Mouse (Mus musculus): ENCODE data around the gene Itpkb. TPM values are rescaled to one million over a fixed set of nuclear protein-coding genes. Genes with fewer than 3 reads are reported as not detected.

The Itpkb gene
- polyA plus RNA-seq, 1 experiment from 2014 or later: 1.4 TPM

- H3K27me3 ChIP-seq (ENCODE audit: insufficient read depth, low read length): 0 out of 2 replicates have a peak, but pooled peaks cover 2% of the 10 kb centered on the region
Measured at GRCm38 (mm10) chr1:180444411-180444810, 114.1 kb downstream of the Itpkb start.

GRCm38 (mm10) chr1:180449641-180450040, 119.4 kb downstream of the Itpkb start:
- no peak overlapping the region for H3K4me2 ChIP-seq (ENCODE audit: low read depth, low read length)
- DNase-seq: no peak
- H3K27me3 ChIP-seq (ENCODE audit: insufficient read depth, low read length): no peaks in the 10 kb centered on the region
- no peaks in the 10 kb centered on the region for H3K9me3 ChIP-seq (ENCODE audit: low read length)
- H3K9ac ChIP-seq (replicated peaks): no peak overlapping the region
- no peaks in the 10 kb centered on the region for H3K36me3 ChIP-seq (replicated peaks; ENCODE audit: insufficient read depth, low read length)
- WGBS (ENCODE audit: insufficient replicate concordance): 38% methylated on average over 2 of the region's 2 CpGs
- TF ChIP-seq CTCF (IDR thresholded peaks at IDR 0.05; ENCODE audit: low read depth) (no peak), EP300 (IDR thresholded peaks at IDR 0.05; ENCODE audit: low read depth) (no peak)
- H3K27ac ChIP-seq (ENCODE audit: low read depth): no peak overlapping the region
- ATAC-seq: no peak
- no peak overlapping the region for H3K4me3 ChIP-seq (ENCODE audit: low read depth, low read length)
- no peaks in the 10 kb centered on the region for H3K4me1 ChIP-seq (ENCODE audit: insufficient read depth)

More at GRCm38 (mm10) chr1:180444411-180444810, 114.1 kb downstream of the Itpkb start:
- TF ChIP-seq CTCF (IDR thresholded peaks at IDR 0.05; ENCODE audit: low read depth): no peak
- no peak for TF ChIP-seq EP300 (IDR thresholded peaks at IDR 0.05; ENCODE audit: low read depth)
- no peak for DNase-seq
- Histone ChIP-seq H3K27ac (ENCODE audit: low read depth) (no peak overlapping the region), H3K9me3 (ENCODE audit: low read length) (no peaks in the 10 kb centered on the region), H3K4me1 (ENCODE audit: insufficient read depth) (no peaks in the 10 kb centered on the region), H3K36me3 (replicated peaks; ENCODE audit: insufficient read depth, low read length) (no peaks in the 10 kb centered on the region), H3K4me3 (ENCODE audit: low read depth, low read length) (no peak overlapping the region), H3K9ac (replicated peaks) (no peak overlapping the region), H3K4me2 (ENCODE audit: low read depth, low read length) (no peak overlapping the region)
- no peak for ATAC-seq
- WGBS (ENCODE audit: insufficient replicate concordance): 66% methylated on average over 3 of the region's 3 CpGs

GRCm38 (mm10) chr1:180458274-180458673, 128.0 kb downstream of the Itpkb start:
- H3K27me3 ChIP-seq (ENCODE audit: insufficient read depth, low read length): no peaks in the 10 kb centered on the region
- no peaks in the 10 kb centered on the region for H3K9me3 ChIP-seq (ENCODE audit: low read length)
- no peaks in the 10 kb centered on the region for H3K36me3 ChIP-seq (replicated peaks; ENCODE audit: insufficient read depth, low read length)
- DNase-seq: no peak
- H3K27ac ChIP-seq (ENCODE audit: low read depth): no peak overlapping the region
- H3K9ac ChIP-seq (replicated peaks): no peak overlapping the region
- no peak overlapping the region for H3K4me3 ChIP-seq (ENCODE audit: low read depth, low read length)
- H3K4me2 ChIP-seq (ENCODE audit: low read depth, low read length): no peak overlapping the region
- ATAC-seq: no peak
- TF ChIP-seq EP300 (IDR thresholded peaks at IDR 0.05; ENCODE audit: low read depth) (no peak), CTCF (IDR thresholded peaks at IDR 0.05; ENCODE audit: low read depth) (no peak)
- no peaks in the 10 kb centered on the region for H3K4me1 ChIP-seq (ENCODE audit: insufficient read depth)
- WGBS (ENCODE audit: insufficient replicate concordance): 54% methylated on average over 6 of the region's 6 CpGs

GRCm38 (mm10) chr1:180458680-180459079, 128.4 kb downstream of the Itpkb start:
- no peak overlapping the region for H3K27ac ChIP-seq (ENCODE audit: low read depth)
- H3K4me1 ChIP-seq (ENCODE audit: insufficient read depth): no peaks in the 10 kb centered on the region
- H3K4me3 ChIP-seq (ENCODE audit: low read depth, low read length): no peak overlapping the region
- ATAC-seq: no peak
- H3K27me3 ChIP-seq (ENCODE audit: insufficient read depth, low read length): no peaks in the 10 kb centered on the region
- TF ChIP-seq CTCF (IDR thresholded peaks at IDR 0.05; ENCODE audit: low read depth): no peak
- TF ChIP-seq EP300 (IDR thresholded peaks at IDR 0.05; ENCODE audit: low read depth): no peak
- DNase-seq: no peak
- no peak overlapping the region for H3K4me2 ChIP-seq (ENCODE audit: low read depth, low read length)
- H3K36me3 ChIP-seq (replicated peaks; ENCODE audit: insufficient read depth, low read length): no peaks in the 10 kb centered on the region
- 57% methylated on average over 3 of the region's 3 CpGs for WGBS (ENCODE audit: insufficient replicate concordance)
- H3K9ac ChIP-seq (replicated peaks): no peak overlapping the region
- H3K9me3 ChIP-seq (ENCODE audit: low read length): no peaks in the 10 kb centered on the region

- Histone ChIP-seq H3K27me3 (ENCODE audit: insufficient read depth, low read length) (no peaks in the 10 kb centered on the region), H3K27ac (ENCODE audit: low read depth) (no peak overlapping the region), H3K9ac (replicated peaks) (no peak overlapping the region), H3K4me1 (ENCODE audit: insufficient read depth) (no peaks in the 10 kb centered on the region), H3K4me3 (ENCODE audit: low read depth, low read length) (no peak overlapping the region), H3K9me3 (ENCODE audit: low read length) (no peaks in the 10 kb centered on the region), H3K36me3 (replicated peaks; ENCODE audit: insufficient read depth, low read length) (no peaks in the 10 kb centered on the region), H3K4me2 (ENCODE audit: low read depth, low read length) (no peak overlapping the region)
- ATAC-seq (no peak), DNase-seq (no peak)
- WGBS (ENCODE audit: insufficient replicate concordance): 60% methylated on average over 5 of the region's 5 CpGs
- TF ChIP-seq EP300 (IDR thresholded peaks at IDR 0.05; ENCODE audit: low read depth): no peak
- TF ChIP-seq CTCF (IDR thresholded peaks at IDR 0.05; ENCODE audit: low read depth): no peak
Measured at GRCm38 (mm10) chr1:180460721-180461120, 130.4 kb downstream of the Itpkb start.

GRCm38 (mm10) chr1:180462396-180462795, 132.1 kb downstream of the Itpkb start:
- no peaks in the 10 kb centered on the region for H3K9me3 ChIP-seq (ENCODE audit: low read length)
- no peak overlapping the region for H3K4me3 ChIP-seq (ENCODE audit: low read depth, low read length)
- H3K9ac ChIP-seq (replicated peaks): no peak overlapping the region
- H3K4me1 ChIP-seq (ENCODE audit: insufficient read depth): no peaks in the 10 kb centered on the region
- WGBS (ENCODE audit: insufficient replicate concordance): 78% methylated on average over 5 of the region's 5 CpGs
- no peak overlapping the region for H3K4me2 ChIP-seq (ENCODE audit: low read depth, low read length)
- H3K36me3 ChIP-seq (replicated peaks; ENCODE audit: insufficient read depth, low read length): no peaks in the 10 kb centered on the region
- H3K27me3 ChIP-seq (ENCODE audit: insufficient read depth, low read length): no peaks in the 10 kb centered on the region
- no peak overlapping the region for H3K27ac ChIP-seq (ENCODE audit: low read depth)
- ATAC-seq (no peak), DNase-seq (no peak)
- TF ChIP-seq CTCF (IDR thresholded peaks at IDR 0.05; ENCODE audit: low read depth) (no peak), EP300 (IDR thresholded peaks at IDR 0.05; ENCODE audit: low read depth) (no peak)

- WGBS (ENCODE audit: insufficient replicate concordance): 85% methylated on average over 5 of the region's 5 CpGs
- Histone ChIP-seq H3K4me1 (ENCODE audit: insufficient read depth) (no peaks in the 10 kb centered on the region), H3K36me3 (replicated peaks; ENCODE audit: insufficient read depth, low read length) (no peaks in the 10 kb centered on the region), H3K27me3 (ENCODE audit: insufficient read depth, low read length) (no peaks in the 10 kb centered on the region), H3K4me3 (ENCODE audit: low read depth, low read length) (no peak overlapping the region), H3K9me3 (ENCODE audit: low read length) (no peaks in the 10 kb centered on the region), H3K9ac (replicated peaks) (no peak overlapping the region), H3K4me2 (ENCODE audit: low read depth, low read length) (no peak overlapping the region), H3K27ac (ENCODE audit: low read depth) (no peak overlapping the region)
- ATAC-seq: no peak
- no peak for TF ChIP-seq EP300 (IDR thresholded peaks at IDR 0.05; ENCODE audit: low read depth)
- TF ChIP-seq CTCF (IDR thresholded peaks at IDR 0.05; ENCODE audit: low read depth): no peak
- no peak for DNase-seq
Measured at GRCm38 (mm10) chr1:180462983-180463475, 132.7 kb downstream of the Itpkb start.
